Mouse (Mus musculus) forebrain, embryonic 14.5 days (tissue): ENCODE results near the gene Tctex1d2. TPM values are rescaled to one million over a fixed set of nuclear protein-coding genes. Genes with fewer than 3 reads are reported as not detected.

Experiments used
- ATAC-seq: fragments of 200-750 bp; cut with Nextera tagmentation; 2 replicates; pipeline ENCODE4 v1.8.0; 2017; ENCODE audit warnings: mild to moderate bottlenecking, moderate library complexity
- DNase-seq: peaks from one replicate; pipeline ENCODE4 v3.0.0-alpha.2; 2015; ENCODE audit warnings: low spot score
- H3K27ac ChIP-seq: fragments of 300-500 bp; sonication (generic); 2 replicates; pipeline ENCODE4 v1.5.1; 2014; ENCODE audit warnings: low read depth, mild to moderate bottlenecking, control low read depth, low read length, moderate library complexity
- H3K27me3 ChIP-seq: fragments of 300-500 bp; sonication (generic); replicated peaks from 2 replicates; pipeline ENCODE4 v1.6.1; 2014; ENCODE audit warnings: low read length, control low read depth, mixed read lengths; ENCODE audit not compliant: control insufficient read depth, insufficient read depth
- H3K36me3 ChIP-seq: fragments of 300-500 bp; sonication (generic); 2 replicates; pipeline ENCODE4 v1.6.1; 2014; ENCODE audit warnings: low read length, control low read depth; ENCODE audit not compliant: control insufficient read depth, insufficient read depth
- H3K4me1 ChIP-seq: fragments of 300-500 bp; sonication (generic); 2 replicates; pipeline ENCODE4 v1.6.1; 2014; ENCODE audit warnings: antibody characterized with exemption, low read length, control low read depth; ENCODE audit not compliant: control insufficient read depth, insufficient read depth
- H3K4me2 ChIP-seq: fragments of 300-500 bp; sonication (generic); 2 replicates; pipeline ENCODE4 v1.6.1; 2014; ENCODE audit warnings: mild to moderate bottlenecking, control low read depth, low read length
- H3K4me3 ChIP-seq: fragments of 300-500 bp; sonication (generic); 2 replicates; pipeline ENCODE4 v1.5.1; 2014; ENCODE audit warnings: low read depth, low read length, control low read depth
- H3K9ac ChIP-seq: fragments of 300-500 bp; sonication (generic); 2 replicates; pipeline ENCODE4 v1.6.1; 2014; ENCODE audit warnings: mild to moderate bottlenecking, low read length, control low read depth, moderate library complexity
- H3K9me3 ChIP-seq: fragments of 300-500 bp; sonication (generic); replicated peaks from 2 replicates; pipeline ENCODE4 v1.6.1; 2016; ENCODE audit warnings: low read length, control low read depth, mixed read lengths; ENCODE audit not compliant: control insufficient read depth
- WGBS: fragments of 180-500 bp; shearing (Covaris S2); extraction: QIAGEN DNeasy Blood & Tissue Kit; methylation state at CpG from one replicate; pipeline ENCODE4 v1.1.7; 2014; 5-methylcytosine and 5-hydroxymethylcytosine counted together
- polyA plus RNA-seq: library from polyadenylated mRNA; unstranded; fragments of >200 nt; fragmentation: Nextera tagmentation; extraction: Ambion mirVana; gene quantifications from 2 replicates; pipeline ENCODE4 v1.2.1, GENCODE M21; 2014

The Tctex1d2 gene
- polyA plus RNA-seq, 1 experiment from 2014 or later: 42.6 TPM

- Histone ChIP-seq H3K27ac (no peak overlapping the region), H3K4me1 (no peaks in the 10 kb centered on the region), H3K4me3 (no peak overlapping the region), H3K4me2 (no peak overlapping the region), H3K9ac (no peak overlapping the region), H3K27me3 (no peaks in the 10 kb centered on the region), H3K36me3 (peaks cover 55% of the 10 kb centered on the region), H3K9me3 (no peaks in the 10 kb centered on the region)
- WGBS: 85% methylated on average over 5 of the region's 5 CpGs
- DNase-seq (no peak), ATAC-seq (no peak)
These were observed 50.1 kb downstream of the Tctex1d2 start for GRCm38 (mm10) chr16:32469404-32470105.

GRCm38 (mm10) chr16:32472276-32473015 is 52.9 kb downstream of the Tctex1d2 start:
- Histone ChIP-seq H3K4me2 (no peak overlapping the region), H3K27me3 (no peaks in the 10 kb centered on the region), H3K36me3 (peaks cover 46% of the 10 kb centered on the region), H3K9me3 (no peaks in the 10 kb centered on the region), H3K4me3 (no peak overlapping the region), H3K9ac (no peak overlapping the region), H3K4me1 (no peaks in the 10 kb centered on the region), H3K27ac (no peak overlapping the region)
- DNase-seq: no peak
- 81% methylated on average over 7 of the region's 7 CpGs for WGBS
- ATAC-seq: no peak

GRCm38 (mm10) chr16:32477315-32477714 is 57.8 kb downstream of the Tctex1d2 start:
- H3K27me3 ChIP-seq: no peaks in the 10 kb centered on the region

More at GRCm38 (mm10) chr16:32477315-32477714, 57.8 kb downstream of the Tctex1d2 start:
- H3K4me3 ChIP-seq: no peak overlapping the region
- 94% methylated on average over 6 of the region's 6 CpGs for WGBS
- no peaks in the 10 kb centered on the region for H3K9me3 ChIP-seq
- DNase-seq (no peak), ATAC-seq (no peak)
- no peak overlapping the region for H3K9ac ChIP-seq
- H3K4me1 ChIP-seq: no peaks in the 10 kb centered on the region
- peaks cover 7% of the 10 kb centered on the region for H3K36me3 ChIP-seq
- H3K4me2 ChIP-seq: no peak overlapping the region
- no peak overlapping the region for H3K27ac ChIP-seq

Other genes with a start within 250 kb of the Tctex1d2 start
- gene Bex6, start 239.9 kb upstream of the Tctex1d2 start, polyA plus RNA-seq: not detected in 2 replicates
- 10.6 and 10.7 TPM in 2 replicates for gene Fbxo45, start 172.5 kb upstream of the Tctex1d2 start, polyA plus RNA-seq
- 15.8 and 16.5 TPM in 2 replicates for gene Wdr53, start 172.5 kb upstream of the Tctex1d2 start, polyA plus RNA-seq
- gene Smco1, start 148.2 kb upstream of the Tctex1d2 start, polyA plus RNA-seq: not detected in 2 replicates
- 21.0 and 23.0 TPM in 2 replicates for gene Rnf168, start 142.2 kb upstream of the Tctex1d2 start, polyA plus RNA-seq
- gene Ubxn7, start 87.4 kb upstream of the Tctex1d2 start, polyA plus RNA-seq: 23.4 and 29.4 TPM in 2 replicates
- gene Tm4sf19, start 19.2 kb upstream of the Tctex1d2 start, polyA plus RNA-seq: not detected in 2 replicates
- gene Pcyt1a, start 11.2 kb downstream of the Tctex1d2 start, polyA plus RNA-seq: 45.3 and 53.8 TPM in 2 replicates
- gene Slc51a, start 68.2 kb downstream of the Tctex1d2 start, polyA plus RNA-seq: 0.20 and 0.21 TPM in 2 replicates
- gene Zdhhc19, start 76.6 kb downstream of the Tctex1d2 start, polyA plus RNA-seq: not detected in 2 replicates
- gene Tfrc, start 189.2 kb downstream of the Tctex1d2 start, polyA plus RNA-seq: 43.9 and 56.0 TPM in 2 replicates
- gene Tnk2, start 224.2 kb downstream of the Tctex1d2 start, polyA plus RNA-seq: 11.2 and 13.1 TPM in 2 replicates